Mouse (Mus musculus) stomach, embryonic 16.5 days (tissue): ENCODE measurements around the gene Xpr1. TPM values are rescaled to one million over a fixed set of nuclear protein-coding genes. Genes with fewer than 3 reads are reported as not detected.

Experiments
- ATAC-seq: fragments of 200-750 bp; cut with Nextera tagmentation; 2 replicates; pipeline ENCODE4 v1.8.0; 2017; ENCODE audit warnings: moderate number of reproducible peaks, moderate TSS enrichment; ENCODE audit not compliant: insufficient read depth, low FRiP score
- H3K27ac ChIP-seq: fragments of 300-500 bp; sonication (generic); 2 replicates; pipeline ENCODE4 v1.5.1; 2014; ENCODE audit warnings: low read length
- H3K27me3 ChIP-seq: fragments of 300-500 bp; sonication (generic); 2 replicates; pipeline ENCODE4 v1.6.1; 2014; ENCODE audit warnings: low read length, control low read depth, mixed read lengths; ENCODE audit not compliant: control insufficient read depth, insufficient read depth
- H3K36me3 ChIP-seq: fragments of 300-500 bp; sonication (generic); 2 replicates; pipeline ENCODE4 v1.6.1; 2014; ENCODE audit warnings: low read length; ENCODE audit not compliant: control insufficient read depth, insufficient read depth
- H3K4me1 ChIP-seq: fragments of 300-500 bp; sonication (generic); 2 replicates; pipeline ENCODE4 v1.6.1; 2014; ENCODE audit warnings: low read length, control low read depth, mixed read lengths; ENCODE audit not compliant: control insufficient read depth, insufficient read depth
- H3K4me2 ChIP-seq: fragments of 300-500 bp; sonication (generic); 2 replicates; pipeline ENCODE4 v1.6.1; 2014; ENCODE audit warnings: low read depth, low read length, mixed read lengths
- H3K4me3 ChIP-seq: fragments of 300-500 bp; sonication (generic); replicated peaks from 2 replicates; pipeline ENCODE4 v1.5.1; 2014; ENCODE audit warnings: mild to moderate bottlenecking, low read length
- H3K9ac ChIP-seq: fragments of 300-500 bp; sonication (generic); 2 replicates; pipeline ENCODE4 v1.6.1; 2014; ENCODE audit warnings: low read length
- H3K9me3 ChIP-seq: fragments of 300-500 bp; sonication (generic); replicated peaks from 2 replicates; pipeline ENCODE4 v1.6.1; 2016; ENCODE audit warnings: low read length, control low read depth; ENCODE audit not compliant: control insufficient read depth
- WGBS: fragments of 180-500 bp; shearing (Covaris S2); extraction: QIAGEN DNeasy Blood & Tissue Kit; methylation state at CpG from one replicate; pipeline ENCODE4 v1.1.7; 2014; 5-methylcytosine and 5-hydroxymethylcytosine counted together
- polyA plus RNA-seq: library from polyadenylated mRNA; unstranded; fragments of >200 nt; fragmentation: Nextera tagmentation; extraction: Ambion mirVana; gene quantifications from 2 replicates; pipeline ENCODE4 v1.2.1, GENCODE M21; 2015

The Xpr1 gene
- polyA plus RNA-seq, 1 experiment from 2014 or later, result 7.8 TPM

- no peak overlapping the region for H3K4me2 ChIP-seq
- H3K36me3 ChIP-seq, result no peaks in the 10 kb centered on the region
- no peaks in the 10 kb centered on the region for H3K9me3 ChIP-seq
- WGBS, result 13% methylated on average over 1 of the region's 1 CpGs
- H3K4me1 ChIP-seq, result no peaks in the 10 kb centered on the region
- no peak overlapping the region for H3K9ac ChIP-seq
- H3K27me3 ChIP-seq, result no peaks in the 10 kb centered on the region
- H3K4me3 ChIP-seq, result no peak overlapping the region
- no peak for ATAC-seq
- H3K27ac ChIP-seq, result no peak overlapping the region
Observed at GRCm38 (mm10) chr1:155388418-155388817, 28.8 kb downstream of the Xpr1 start.

- 85% methylated on average over 4 of the region's 4 CpGs for WGBS
- H3K4me2 ChIP-seq, result no peak overlapping the region
- H3K4me3 ChIP-seq, result no peak overlapping the region
- no peaks in the 10 kb centered on the region for H3K4me1 ChIP-seq
- H3K9me3 ChIP-seq, result no peaks in the 10 kb centered on the region
- no peaks in the 10 kb centered on the region for H3K36me3 ChIP-seq
- ATAC-seq, result no peak
- H3K27me3 ChIP-seq, result no peaks in the 10 kb centered on the region
- H3K9ac ChIP-seq, result no peak overlapping the region
- H3K27ac ChIP-seq, result no peak overlapping the region
Observed at GRCm38 (mm10) chr1:155386551-155386950, 30.7 kb downstream of the Xpr1 start.

- ATAC-seq, result no peak
- Histone ChIP-seq H3K27ac (no peak overlapping the region), H3K36me3 (no peaks in the 10 kb centered on the region), H3K4me3 (no peak overlapping the region), H3K4me1 (no peaks in the 10 kb centered on the region), H3K4me2 (no peak overlapping the region), H3K27me3 (no peaks in the 10 kb centered on the region), H3K9me3 (no peaks in the 10 kb centered on the region), H3K9ac (no peak overlapping the region)
- 88% methylated on average over 8 of the region's 8 CpGs for WGBS
Observed at GRCm38 (mm10) chr1:155383319-155384302, 33.6 kb downstream of the Xpr1 start.

GRCm38 (mm10) chr1:155381931-155382330, 35.3 kb downstream of the Xpr1 start:
- ATAC-seq, result no peak
- H3K9ac ChIP-seq, result no peak overlapping the region
- no peak overlapping the region for H3K4me3 ChIP-seq
- no peak overlapping the region for H3K4me2 ChIP-seq
- no peak overlapping the region for H3K27ac ChIP-seq
- H3K36me3 ChIP-seq, result no peaks in the 10 kb centered on the region
- H3K9me3 ChIP-seq, result no peaks in the 10 kb centered on the region
- 85% methylated on average over 1 of the region's 1 CpGs for WGBS
- H3K27me3 ChIP-seq, result no peaks in the 10 kb centered on the region
- H3K4me1 ChIP-seq, result no peaks in the 10 kb centered on the region

- Histone ChIP-seq H3K27ac (no peak overlapping the region), H3K27me3 (no peaks in the 10 kb centered on the region), H3K36me3 (no peaks in the 10 kb centered on the region), H3K9ac (no peak overlapping the region), H3K9me3 (no peaks in the 10 kb centered on the region), H3K4me1 (no peaks in the 10 kb centered on the region), H3K4me2 (no peak overlapping the region), H3K4me3 (no peak overlapping the region)
- WGBS, result 100% methylated on average over 1 of the region's 1 CpGs
- ATAC-seq, result no peak
Observed at GRCm38 (mm10) chr1:155379289-155379688, 37.9 kb downstream of the Xpr1 start.

- ATAC-seq, result no peak
- no peaks in the 10 kb centered on the region for H3K36me3 ChIP-seq
- 65% methylated on average over 1 of the region's 1 CpGs for WGBS
- H3K27me3 ChIP-seq, result no peaks in the 10 kb centered on the region
- H3K4me2 ChIP-seq, result no peak overlapping the region
- H3K4me3 ChIP-seq, result no peak overlapping the region
- no peaks in the 10 kb centered on the region for H3K4me1 ChIP-seq
- H3K27ac ChIP-seq, result no peak overlapping the region
- no peak overlapping the region for H3K9ac ChIP-seq
- no peaks in the 10 kb centered on the region for H3K9me3 ChIP-seq
Observed at GRCm38 (mm10) chr1:155372821-155373220, 44.4 kb downstream of the Xpr1 start.

GRCm38 (mm10) chr1:155370075-155370658, 47.0 kb downstream of the Xpr1 start:
- WGBS, result 51% methylated on average over 2 of the region's 2 CpGs
- Histone ChIP-seq H3K27me3 (no peaks in the 10 kb centered on the region), H3K4me1 (no peaks in the 10 kb centered on the region)

GRCm38 (mm10) chr1:155366366-155366765, 50.8 kb downstream of the Xpr1 start:
- H3K36me3 ChIP-seq, result no peaks in the 10 kb centered on the region
- 83% methylated on average over 4 of the region's 4 CpGs for WGBS
- no peak for ATAC-seq
- H3K4me1 ChIP-seq, result no peaks in the 10 kb centered on the region
- H3K9ac ChIP-seq, result no peak overlapping the region
- no peaks in the 10 kb centered on the region for H3K9me3 ChIP-seq
- no peak overlapping the region for H3K27ac ChIP-seq
- no peak overlapping the region for H3K4me2 ChIP-seq
- no peaks in the 10 kb centered on the region for H3K27me3 ChIP-seq
- no peak overlapping the region for H3K4me3 ChIP-seq

More at GRCm38 (mm10) chr1:155370075-155370658, 47.0 kb downstream of the Xpr1 start:
- Histone ChIP-seq H3K9ac (no peak overlapping the region), H3K27ac (no peak overlapping the region), H3K4me2 (no peak overlapping the region), H3K9me3 (no peaks in the 10 kb centered on the region), H3K36me3 (no peaks in the 10 kb centered on the region), H3K4me3 (no peak overlapping the region)
- no peak for ATAC-seq

- H3K9ac ChIP-seq, result no peak overlapping the region
- ATAC-seq, result no peak
- H3K27me3 ChIP-seq, result no peaks in the 10 kb centered on the region
- no peak overlapping the region for H3K27ac ChIP-seq
- H3K9me3 ChIP-seq, result no peaks in the 10 kb centered on the region
- H3K4me1 ChIP-seq, result no peaks in the 10 kb centered on the region
- H3K4me3 ChIP-seq, result no peak overlapping the region
- no peaks in the 10 kb centered on the region for H3K36me3 ChIP-seq
- H3K4me2 ChIP-seq, result no peak overlapping the region
- 79% methylated on average over 4 of the region's 4 CpGs for WGBS
Observed at GRCm38 (mm10) chr1:155361502-155362126, 55.6 kb downstream of the Xpr1 start.
